Mouse (Mus musculus): ENCODE measurements around the gene Pmpcb.
"Not testable (repeated sequence)": the region's sequence is repeated elsewhere in the genome, so short reads cannot be mapped to it uniquely, and the experiment has no call there.

The Pmpcb gene

GRCm38 (mm10) chr5:21736956-21737585 lies at the start of gene Pmpcb:
TSS of gene Pmpcb (plus strand) at chr5:21737141.
- DNase-seq (ENCODE audit: inconsistent ontology term) = peak; percentile 83

DNA sequence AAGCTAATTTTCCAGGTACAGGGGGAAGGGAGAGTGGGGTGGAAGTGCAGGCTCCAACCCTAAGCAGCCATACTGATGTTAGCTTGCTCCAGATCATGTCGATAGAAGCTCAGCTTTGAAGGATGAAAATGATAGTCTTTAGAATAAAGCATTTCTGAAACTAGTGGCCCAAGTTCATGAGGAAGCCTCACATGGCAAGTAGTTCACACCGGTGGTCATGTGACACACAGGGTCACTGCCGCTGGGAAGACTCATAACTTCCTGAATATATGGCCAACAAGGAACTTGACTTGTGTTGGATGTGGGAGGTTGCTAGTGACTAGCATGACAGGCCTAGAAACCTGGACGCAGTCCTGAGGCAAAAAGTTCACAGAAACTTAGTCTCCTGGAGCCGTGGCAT lies 44.7 kb upstream of the Pmpcb start:
- no peak for DNase-seq (ENCODE audit: inconsistent ontology term)

DNA sequence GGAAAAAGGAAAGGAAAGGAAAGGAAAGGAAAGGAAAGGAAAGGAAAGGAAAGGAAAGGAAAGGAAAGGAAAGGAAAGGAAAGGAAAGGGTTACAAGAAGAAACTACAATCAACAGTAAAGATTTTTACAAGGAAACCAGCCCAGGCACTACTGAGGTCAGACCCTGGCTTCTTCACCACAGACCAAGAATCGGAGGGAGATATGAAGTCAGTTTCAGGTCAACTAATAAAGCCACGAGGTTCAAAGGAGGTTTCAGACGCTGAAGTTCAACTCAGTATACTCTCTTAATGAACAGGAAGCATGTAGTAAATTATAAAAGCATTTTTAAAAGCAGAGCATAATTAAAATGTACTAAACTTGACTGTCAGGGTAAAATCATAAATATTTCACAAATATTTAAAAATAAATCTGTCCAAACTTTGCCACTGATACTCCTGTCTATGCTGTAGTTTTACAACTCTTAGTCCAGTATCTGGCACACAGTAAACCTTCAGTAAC lies 43.5 kb upstream of the Pmpcb start:
- no peak for DNase-seq (ENCODE audit: inconsistent ontology term)

GRCm38 (mm10) chr5:21694854-21695490 lies 42.0 kb upstream of the Pmpcb start:
- DNase-seq (ENCODE audit: inconsistent ontology term) = no peak

- DNase-seq (ENCODE audit: inconsistent ontology term) = not testable (repeated sequence)
Measured at GRCm38 (mm10) chr5:21699555-21699954, 37.4 kb upstream of the Pmpcb start.

GRCm38 (mm10) chr5:21700272-21700821 lies 36.6 kb upstream of the Pmpcb start:
- DNase-seq (ENCODE audit: inconsistent ontology term) = no peak

- DNase-seq (ENCODE audit: inconsistent ontology term) = no peak
Measured at GRCm38 (mm10) chr5:21700934-21701333, 36.0 kb upstream of the Pmpcb start.

DNA sequence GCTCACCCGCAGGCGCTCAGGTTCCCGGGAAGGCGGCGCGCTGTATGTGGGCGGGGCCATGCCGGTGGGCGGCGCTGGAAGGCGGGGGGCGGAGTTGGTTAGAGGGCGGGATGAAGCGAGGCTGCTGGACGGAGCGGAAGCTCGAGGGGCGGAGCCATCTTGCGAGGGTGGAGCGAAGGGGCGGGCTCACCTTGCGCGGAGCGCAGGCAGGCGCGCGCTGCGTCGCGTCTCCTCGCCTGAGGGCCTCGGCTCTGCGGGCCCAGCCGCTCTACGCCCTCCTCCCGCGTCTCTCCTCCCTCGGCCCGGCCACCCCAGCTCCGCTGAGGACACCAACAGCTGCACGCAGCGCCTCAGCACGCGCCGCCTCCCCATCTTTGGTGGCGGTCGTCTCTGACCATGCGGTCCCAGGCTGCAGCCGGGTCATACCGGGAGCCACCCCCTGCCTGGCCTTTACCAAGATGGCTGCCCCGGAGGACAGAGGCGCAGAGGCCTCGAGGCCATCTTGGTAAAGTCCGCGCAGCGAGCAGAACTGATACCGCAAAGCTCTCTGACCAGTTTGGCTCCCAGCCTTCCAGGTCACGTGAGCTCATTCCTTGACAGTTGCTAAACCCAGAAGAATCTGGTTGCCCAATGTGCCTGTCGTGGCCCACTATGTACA lies 35.5 kb upstream of the Pmpcb start, which contains the start of gene Napepld:
Gene Napepld (minus strand): TSS at position 46 of the 658 bp plus-strand sequence.
- peak; percentile 98 for DNase-seq (ENCODE audit: inconsistent ontology term)

DNA sequence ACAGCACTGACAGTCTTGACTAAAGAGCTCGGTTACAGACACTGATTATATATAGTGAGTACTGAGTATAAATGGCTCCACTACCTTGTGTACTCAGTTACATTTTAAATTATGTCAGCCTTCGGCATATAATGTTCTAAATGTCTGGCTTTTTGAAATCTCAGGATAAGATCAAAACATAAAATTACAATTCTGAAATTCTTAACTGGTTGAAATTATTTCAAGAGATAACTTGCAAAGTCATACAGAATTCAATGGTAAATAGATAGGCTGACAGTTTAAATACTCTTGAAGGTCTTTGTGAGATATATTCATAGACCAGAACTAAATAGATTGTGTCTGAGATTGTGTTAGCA lies 35.0 kb upstream of the Pmpcb start:
- DNase-seq (ENCODE audit: inconsistent ontology term) = peak; percentile 13

- no peak for DNase-seq (ENCODE audit: inconsistent ontology term)
Measured at GRCm38 (mm10) chr5:21702873-21703475, 34.0 kb upstream of the Pmpcb start.

DNA sequence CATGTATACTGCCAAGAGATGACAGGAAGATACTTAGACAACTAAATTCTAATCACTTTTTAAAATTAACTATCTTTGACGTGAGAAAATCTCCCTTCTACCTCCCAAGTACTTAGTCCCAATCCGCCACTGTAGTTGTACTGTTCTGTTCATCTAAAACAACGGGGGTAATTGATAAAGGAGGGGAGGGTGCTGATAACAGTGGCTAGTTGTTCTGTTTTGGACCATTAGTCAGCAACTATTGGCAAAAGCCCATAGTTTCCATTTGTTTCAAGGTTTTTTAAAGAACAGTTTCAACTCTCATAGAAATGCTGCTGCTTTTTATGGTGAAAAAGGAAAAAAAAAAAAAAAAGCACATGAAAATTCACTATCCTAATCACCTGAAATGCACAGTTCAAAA lies 33.2 kb upstream of the Pmpcb start:
- no peak for DNase-seq (ENCODE audit: inconsistent ontology term)

- no peak for DNase-seq (ENCODE audit: inconsistent ontology term)
Measured at GRCm38 (mm10) chr5:21706546-21706945, 30.4 kb upstream of the Pmpcb start.

DNA sequence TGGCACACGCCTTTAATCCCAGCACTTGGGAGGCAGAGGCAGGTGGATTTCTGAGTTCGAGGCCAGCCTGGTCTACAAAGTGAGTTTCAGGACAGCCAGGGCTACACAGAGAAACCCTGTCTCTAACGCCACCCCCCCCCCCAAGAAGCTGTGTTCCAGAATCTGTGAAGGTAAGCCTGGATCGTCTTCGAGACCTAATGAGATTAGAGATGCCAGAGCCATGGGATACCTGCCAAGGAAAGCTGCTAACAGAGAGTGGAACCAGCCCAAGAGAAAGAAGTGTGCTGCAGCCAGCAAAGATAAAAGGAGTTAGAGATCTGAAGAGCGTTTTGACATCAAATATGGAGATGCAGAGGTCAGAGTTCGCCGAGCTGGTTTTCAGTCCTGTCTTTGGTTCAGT lies 28.9 kb upstream of the Pmpcb start:
- DNase-seq (ENCODE audit: inconsistent ontology term) = not testable (repeated sequence)

DNA sequence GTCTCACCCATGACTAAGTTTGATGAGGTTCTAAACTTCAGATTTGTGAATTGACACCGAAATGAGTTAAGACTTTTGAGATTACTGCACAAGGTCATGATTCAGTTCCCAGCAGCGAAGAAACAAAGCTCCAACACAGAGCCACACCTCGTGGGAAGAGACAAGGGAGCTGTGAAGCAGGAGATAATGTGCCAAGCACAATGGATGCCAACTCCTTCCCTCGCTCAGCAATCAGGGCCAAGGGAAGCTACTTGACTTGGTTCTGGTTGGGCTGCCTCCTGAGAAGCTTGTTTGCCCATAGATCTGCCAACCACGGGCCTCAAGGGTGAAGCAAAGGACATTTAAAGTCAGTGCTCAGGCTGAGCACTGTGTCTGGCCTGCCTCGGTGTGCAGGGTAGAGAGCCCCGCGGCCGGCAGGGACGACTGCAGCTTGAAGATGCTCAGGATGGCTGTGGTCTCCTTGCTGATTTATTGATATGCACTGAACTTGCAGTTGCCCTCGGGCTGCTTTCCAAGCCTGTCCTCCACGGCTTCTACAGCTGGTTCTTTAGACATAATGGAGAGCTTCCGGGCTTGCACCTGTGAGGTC lies 24.7 kb upstream of the Pmpcb start:
- DNase-seq (ENCODE audit: inconsistent ontology term) = no peak

GRCm38 (mm10) chr5:21714447-21714846 lies 22.5 kb upstream of the Pmpcb start:
- DNase-seq (ENCODE audit: inconsistent ontology term) = no peak

GRCm38 (mm10) chr5:21717165-21717715 lies 19.7 kb upstream of the Pmpcb start:
- DNase-seq (ENCODE audit: inconsistent ontology term) = no peak

- no peak for DNase-seq (ENCODE audit: inconsistent ontology term)
Measured at GRCm38 (mm10) chr5:21718546-21718945, 18.4 kb upstream of the Pmpcb start.

- no peak for DNase-seq (ENCODE audit: inconsistent ontology term)
Measured at GRCm38 (mm10) chr5:21719209-21719608, 17.7 kb upstream of the Pmpcb start.

DNA sequence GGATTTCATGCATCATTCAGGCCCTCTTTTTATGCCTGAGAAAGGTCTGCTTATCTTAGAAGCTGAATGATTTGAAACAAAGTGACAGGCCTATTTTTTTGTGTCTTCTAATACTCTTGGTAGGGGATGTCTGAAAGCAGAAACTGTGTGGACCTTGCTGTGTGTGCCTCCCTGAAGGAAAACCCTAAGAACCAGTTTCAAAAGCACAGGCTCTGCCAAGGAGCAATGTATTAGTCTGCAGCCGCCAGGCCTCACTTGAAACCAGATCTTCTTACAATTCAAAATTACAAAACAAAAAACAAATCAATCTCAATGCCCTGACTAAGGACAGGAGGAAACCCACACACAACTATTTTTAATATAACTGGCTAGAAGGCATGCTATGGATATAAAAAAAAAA lies 12.5 kb upstream of the Pmpcb start:
- DNase-seq (ENCODE audit: inconsistent ontology term) = no peak

DNA sequence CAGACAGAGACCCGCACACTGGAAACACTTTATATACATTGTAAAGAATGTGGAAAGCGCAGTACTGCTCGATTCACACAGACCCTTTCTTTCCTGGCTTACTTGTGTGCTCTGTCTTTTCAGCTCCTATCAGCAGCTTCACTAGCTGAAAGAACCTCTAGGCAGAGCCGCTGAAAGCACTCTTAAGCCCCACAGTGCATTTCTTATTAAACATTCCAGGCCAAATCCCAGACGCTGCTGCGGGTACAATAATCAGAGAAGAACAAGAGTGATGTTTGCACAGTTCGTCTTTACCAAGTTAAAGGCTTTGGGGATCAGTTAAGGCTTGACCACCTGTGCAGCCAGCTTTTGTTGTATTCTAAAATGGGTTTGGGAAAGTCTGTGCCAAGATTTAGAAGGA lies 12.1 kb upstream of the Pmpcb start:
- DNase-seq (ENCODE audit: inconsistent ontology term) = no peak

- DNase-seq (ENCODE audit: inconsistent ontology term) = no peak
Measured at GRCm38 (mm10) chr5:21729107-21729506, 7.8 kb upstream of the Pmpcb start.
